Mouse (Mus musculus): ENCODE results near the gene Prdm10.

Gene Prdm10

GRCm38 (mm10) chr9:31376661-31377060 lies 96.3 kb downstream of the Prdm10 start:
- no peak for DNase-seq

DNA sequence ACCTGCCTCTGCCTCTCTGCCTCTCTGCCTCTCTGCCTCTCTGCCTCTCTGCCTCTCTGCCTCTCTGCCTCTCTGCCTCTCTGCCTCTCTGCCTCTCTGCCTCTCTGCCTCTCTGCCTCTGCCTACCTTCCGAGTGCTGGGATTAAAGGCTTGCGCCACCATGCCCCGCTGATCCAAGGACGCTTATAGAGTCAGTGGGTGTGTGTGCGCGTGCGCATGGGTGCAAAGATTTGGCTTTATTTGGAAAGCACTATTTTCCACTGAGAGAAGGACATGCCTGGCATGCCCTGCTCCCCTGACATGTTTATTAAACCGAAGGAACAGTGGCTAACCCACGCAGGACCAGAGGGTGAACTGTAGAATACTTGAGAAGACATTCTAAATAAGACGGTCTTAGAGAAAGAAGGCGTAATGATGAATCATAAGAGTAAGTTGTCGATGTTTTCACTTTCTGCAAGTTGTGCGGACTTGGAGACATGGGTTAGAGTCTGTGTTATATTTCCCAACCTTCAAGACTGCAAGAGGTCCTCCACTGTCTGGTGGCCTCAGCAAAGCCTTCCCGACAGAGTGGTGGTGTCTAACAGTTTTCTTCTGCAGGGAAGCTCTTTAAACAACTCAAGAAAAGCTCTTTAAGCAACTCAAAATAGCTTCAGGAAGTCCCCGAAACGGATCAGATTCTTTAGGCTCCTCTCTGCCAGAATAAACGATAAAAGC lies 104.6 kb downstream of the Prdm10 start:
- no peak for DNase-seq

- DNase-seq, result no peak
Observed at GRCm38 (mm10) chr9:31385500-31385869, 105.1 kb downstream of the Prdm10 start.

- peak; percentile 98 for DNase-seq
Observed at GRCm38 (mm10) chr9:31385947-31386354, 105.6 kb downstream of the Prdm10 start, which contains the start of gene Nfrkb. TSS of gene Nfrkb (plus strand) at chr9:31386192.

DNA sequence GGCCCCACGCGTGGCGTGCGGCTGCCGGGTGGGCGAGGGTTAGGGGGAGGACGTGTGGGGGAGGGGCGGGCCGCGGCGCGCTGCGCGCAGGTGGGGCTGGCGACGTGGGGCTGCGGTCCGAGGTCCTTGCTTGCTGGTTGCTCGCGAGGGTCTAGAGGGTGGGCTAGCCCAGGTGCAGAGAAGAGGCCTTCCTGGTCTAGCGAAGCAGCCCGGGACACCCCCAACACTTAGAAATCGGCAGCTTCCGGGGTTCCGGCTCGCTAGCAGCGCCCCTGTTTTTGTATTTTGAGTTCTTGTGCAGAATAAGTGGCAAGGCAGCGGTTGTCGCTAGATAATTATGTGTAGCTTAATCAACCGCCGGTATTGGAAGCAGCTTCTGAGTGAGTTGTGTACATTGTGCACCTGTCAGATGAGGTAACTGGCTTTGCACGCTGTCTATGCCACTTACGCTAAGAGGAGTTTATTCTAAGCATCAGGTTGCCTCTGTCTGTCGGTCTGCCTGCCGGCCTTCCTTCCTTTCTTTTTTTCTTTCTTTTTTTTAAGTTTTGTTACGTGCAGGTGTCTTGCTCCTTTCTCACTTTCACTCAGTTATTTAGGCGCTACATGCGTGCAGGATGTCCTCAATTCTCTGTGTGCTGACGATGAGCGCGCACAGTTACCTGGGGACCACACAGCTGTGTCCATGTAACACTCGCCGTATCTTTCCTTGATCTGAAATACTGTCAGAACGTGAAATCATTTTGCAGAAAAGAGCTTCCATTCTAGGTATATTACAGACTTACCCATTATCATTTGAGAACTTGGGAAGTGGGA lies 106.2 kb downstream of the Prdm10 start:
- DNase-seq, result no peak

- DNase-seq, result no peak
Observed at GRCm38 (mm10) chr9:31387206-31387605, 106.9 kb downstream of the Prdm10 start.

- peak; percentile 68 for DNase-seq
Observed at GRCm38 (mm10) chr9:31400441-31400840, 120.1 kb downstream of the Prdm10 start.

DNA sequence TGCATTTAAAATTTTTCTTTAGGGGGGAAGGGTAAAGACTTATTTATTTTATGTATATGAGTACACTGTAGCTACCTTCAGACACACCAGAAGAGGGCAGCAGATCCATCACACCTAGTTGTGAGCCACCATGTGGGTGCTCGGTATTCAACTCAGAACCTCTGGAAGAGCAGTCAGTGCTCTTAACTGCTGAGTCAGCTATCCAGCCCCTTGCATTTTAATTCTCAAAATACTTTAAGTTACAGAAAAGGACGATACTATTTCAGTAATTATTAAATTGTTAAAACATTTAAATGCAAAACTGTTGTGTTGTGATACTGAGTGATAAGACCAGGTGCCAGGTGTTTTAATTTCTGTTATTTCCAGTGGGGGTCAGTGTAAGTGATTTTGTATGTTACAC lies 124.0 kb downstream of the Prdm10 start:
- no peak for DNase-seq

GRCm38 (mm10) chr9:31405217-31405616 lies 124.9 kb downstream of the Prdm10 start:
- peak; percentile 16 for DNase-seq

GRCm38 (mm10) chr9:31412165-31412564 lies 131.8 kb downstream of the Prdm10 start:
- no peak for DNase-seq

- no peak for DNase-seq
Observed at GRCm38 (mm10) chr9:31418821-31419220, 138.5 kb downstream of the Prdm10 start.

GRCm38 (mm10) chr9:31422143-31422542 lies 141.8 kb downstream of the Prdm10 start:
- no peak for DNase-seq

GRCm38 (mm10) chr9:31428971-31429370 lies 148.6 kb downstream of the Prdm10 start:
- DNase-seq, result no peak

DNA sequence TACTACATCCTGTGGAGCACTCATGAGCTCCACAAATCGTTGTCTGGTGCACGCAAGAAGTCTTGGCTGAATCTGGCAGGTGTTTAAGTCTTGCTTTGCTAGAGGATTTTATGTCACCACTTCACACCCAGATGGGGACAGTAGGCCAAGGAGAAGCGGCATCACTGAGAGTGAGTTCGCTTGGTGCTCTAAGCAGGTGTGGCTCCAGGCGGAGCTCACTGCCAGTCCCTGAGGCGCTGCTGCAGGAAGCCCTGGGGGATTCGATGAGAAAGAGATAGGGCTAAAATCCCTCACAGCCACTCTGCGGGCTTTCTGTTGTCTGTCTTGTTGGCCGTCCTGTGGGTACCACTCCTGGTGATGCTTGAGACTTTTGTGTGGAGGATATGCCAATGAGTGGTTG lies 149.7 kb downstream of the Prdm10 start:
- DNase-seq, result no peak

Data from thymus, postnatal 25 days (tissue).